Mouse (Mus musculus): Measurements from ENCODE around the gene Fbxw2.
"Not testable (repeated sequence)": the region's sequence is repeated elsewhere in the genome, so short reads cannot be mapped to it uniquely, and the experiment has no call there.

The Fbxw2 gene

DNA sequence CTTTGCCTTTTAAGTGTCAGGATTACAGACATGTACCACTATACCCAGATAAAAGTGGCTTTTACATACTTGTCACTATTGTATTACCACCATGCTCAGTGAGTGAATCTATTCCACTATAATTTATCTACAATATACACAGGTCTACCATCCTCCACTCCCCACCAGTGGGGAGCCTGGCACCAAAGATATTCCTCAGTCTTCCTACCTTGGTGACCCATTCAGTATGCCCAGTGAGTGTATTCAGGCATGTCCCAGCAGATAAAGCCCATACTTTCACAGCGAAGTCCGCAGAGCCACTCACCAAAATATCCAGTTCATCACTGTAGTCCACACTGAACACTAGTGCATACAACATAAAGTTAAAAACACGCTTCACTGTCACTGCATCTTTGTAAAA is 15.3 kb downstream of the Fbxw2 start:
- no peak for DNase-seq

DNA sequence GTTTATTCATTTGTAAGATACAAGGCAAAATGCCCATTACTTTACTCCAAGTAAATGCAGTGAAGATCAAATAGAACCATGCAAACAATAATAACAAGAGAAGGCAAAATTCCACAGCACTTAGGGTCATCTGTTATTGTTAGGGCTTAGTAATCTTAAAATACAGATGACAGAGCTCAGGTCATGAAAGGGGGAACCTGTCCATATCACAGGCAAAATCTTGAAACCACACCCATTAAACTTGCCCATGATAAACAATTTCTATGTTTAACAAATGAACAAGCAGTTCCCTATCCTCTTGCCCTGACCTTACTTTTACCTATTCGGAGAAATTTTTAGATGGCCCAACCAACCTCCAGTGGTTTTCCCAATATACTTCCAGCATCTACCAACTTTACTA is 16.5 kb downstream of the Fbxw2 start:
- no peak for DNase-seq

DNA sequence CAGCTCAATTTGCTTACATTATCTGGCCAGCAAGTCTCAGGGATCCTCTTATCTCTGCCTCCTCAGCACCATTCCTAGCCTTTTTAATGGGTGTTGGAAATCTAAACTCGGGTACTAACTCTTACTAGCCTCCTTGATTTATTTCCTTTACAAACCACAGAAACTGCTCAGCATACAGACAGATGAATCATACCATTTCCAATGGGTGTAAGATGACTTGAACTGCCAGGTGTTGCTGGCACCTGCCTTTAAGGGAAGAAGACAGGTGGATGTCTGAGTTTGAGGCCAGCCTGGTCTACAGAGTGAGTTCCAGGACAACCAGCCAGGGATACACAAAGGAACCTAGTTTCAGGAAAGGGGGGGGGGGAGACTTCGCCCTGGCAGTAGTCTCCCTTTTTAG is 18.1 kb downstream of the Fbxw2 start:
- no peak for DNase-seq

DNA sequence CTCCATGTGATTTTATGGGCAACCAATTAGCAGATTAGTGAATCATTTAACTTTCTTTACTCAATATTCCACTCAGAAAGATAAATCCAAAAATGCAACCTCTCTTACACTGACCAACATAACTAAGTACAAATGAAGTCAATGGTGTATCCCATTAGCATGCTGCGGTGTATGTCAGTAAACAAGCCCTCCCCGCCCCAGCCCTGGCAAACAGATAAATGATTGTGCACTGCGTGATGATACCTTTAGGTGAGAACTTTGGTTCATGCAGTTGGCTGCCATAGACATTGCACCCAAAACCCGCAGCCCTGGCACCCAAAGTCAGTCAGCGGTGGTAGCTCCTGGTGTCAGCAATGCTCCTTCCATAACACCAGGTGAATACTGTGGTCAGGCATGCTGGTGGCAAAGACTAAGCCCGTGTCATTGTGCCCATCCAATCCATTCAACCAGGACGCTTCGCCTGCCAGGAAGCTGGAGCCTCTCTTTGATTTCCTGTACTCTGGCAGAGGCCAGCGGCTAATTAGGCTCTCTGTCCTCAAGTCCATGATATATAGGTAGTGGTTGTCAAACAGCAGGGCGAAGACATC is 20.7 kb downstream of the Fbxw2 start:
- DNase-seq, result no peak

DNA sequence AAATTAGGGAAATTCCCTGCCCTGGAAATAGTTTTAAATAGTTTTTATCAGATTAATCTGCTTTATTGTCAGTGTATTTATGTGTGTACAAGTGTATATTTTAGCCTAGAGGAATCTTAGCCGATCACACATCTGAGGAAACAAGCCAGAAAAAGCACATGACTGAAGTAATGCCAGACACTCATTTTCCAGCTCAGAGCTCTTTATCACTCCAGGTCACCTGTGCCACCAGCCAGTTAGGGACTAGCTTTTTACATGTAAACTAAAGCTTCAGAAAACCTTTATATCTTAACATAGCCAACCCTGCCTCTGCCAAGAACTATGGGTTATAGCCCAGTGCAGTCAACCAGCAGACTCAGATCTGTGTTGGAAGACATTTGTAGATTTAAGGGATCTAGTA is 21.3 kb downstream of the Fbxw2 start:
- no peak for DNase-seq

DNA sequence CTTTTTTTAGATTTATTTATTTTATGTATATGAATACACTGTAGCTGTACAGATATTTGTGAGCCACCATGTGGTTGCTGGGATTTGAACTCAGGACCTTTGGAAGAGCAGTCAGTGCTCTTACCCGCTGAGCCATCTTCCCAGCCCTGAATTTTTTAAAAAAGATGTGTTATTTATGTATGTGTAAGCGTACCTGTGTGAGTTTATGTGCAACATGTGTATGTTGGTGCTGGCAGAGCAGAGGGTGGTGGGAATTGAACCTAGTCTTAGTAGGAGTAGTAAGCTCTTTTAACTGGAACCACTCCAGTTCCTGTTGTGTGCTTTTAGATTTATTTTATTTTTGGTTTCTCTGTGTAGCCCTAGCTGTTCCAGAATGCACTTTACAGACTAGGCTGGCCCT is 21.9 kb downstream of the Fbxw2 start:
- DNase-seq, result no peak

DNA sequence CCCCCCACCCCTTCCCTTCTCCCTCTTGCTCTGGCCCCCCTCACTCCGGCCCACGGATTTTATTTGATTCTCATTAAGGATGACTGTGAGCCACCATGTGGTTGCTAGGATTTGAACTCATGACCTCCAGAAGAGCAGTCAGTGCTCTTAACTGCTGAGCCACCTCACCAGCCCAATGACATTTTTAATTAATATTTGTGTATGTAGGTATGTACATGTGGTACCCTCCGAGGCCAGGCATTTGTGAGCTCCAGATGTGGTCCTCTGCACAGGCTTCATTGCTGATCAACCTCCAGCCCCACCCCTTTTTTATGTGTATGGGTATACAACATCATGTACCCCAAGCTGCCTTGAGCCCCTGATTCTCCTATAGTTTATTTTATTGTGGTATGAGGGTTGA is 22.4 kb downstream of the Fbxw2 start:
- DNase-seq, result peak; percentile 32

DNA sequence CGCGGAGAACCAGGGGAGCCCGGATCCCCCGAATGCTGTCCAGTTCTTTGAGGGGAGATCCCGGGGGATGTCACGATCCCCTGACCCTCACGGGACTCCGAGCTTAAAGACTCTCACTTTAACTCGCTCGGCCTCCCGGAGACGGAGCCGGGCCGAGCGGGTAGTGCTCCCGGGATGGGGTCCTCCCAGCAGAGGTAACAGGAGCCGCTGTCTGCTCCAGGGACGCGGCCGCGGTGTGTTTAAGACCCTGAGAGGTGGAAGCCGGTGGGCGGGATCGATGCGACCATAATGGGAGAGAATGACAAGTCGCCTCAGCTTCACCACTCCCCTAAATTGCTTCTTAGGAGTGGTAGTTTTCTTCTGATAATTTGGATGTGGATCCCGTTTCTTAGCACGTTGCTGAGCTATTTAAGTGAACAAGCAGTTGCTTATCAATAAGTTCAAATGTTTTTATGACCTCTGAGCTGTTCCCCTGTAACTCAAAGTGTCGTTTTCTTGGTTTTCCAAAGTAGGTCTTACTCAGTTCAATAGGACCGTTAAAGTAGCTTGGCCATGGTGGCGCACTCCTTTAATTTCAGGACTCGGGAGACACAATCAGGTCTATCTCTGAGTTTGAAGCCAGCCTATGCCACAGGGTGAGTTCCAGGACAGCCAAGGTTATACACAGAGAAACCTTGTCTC is 23.4 kb downstream of the Fbxw2 start:
- DNase-seq, result not testable (repeated sequence)

DNA sequence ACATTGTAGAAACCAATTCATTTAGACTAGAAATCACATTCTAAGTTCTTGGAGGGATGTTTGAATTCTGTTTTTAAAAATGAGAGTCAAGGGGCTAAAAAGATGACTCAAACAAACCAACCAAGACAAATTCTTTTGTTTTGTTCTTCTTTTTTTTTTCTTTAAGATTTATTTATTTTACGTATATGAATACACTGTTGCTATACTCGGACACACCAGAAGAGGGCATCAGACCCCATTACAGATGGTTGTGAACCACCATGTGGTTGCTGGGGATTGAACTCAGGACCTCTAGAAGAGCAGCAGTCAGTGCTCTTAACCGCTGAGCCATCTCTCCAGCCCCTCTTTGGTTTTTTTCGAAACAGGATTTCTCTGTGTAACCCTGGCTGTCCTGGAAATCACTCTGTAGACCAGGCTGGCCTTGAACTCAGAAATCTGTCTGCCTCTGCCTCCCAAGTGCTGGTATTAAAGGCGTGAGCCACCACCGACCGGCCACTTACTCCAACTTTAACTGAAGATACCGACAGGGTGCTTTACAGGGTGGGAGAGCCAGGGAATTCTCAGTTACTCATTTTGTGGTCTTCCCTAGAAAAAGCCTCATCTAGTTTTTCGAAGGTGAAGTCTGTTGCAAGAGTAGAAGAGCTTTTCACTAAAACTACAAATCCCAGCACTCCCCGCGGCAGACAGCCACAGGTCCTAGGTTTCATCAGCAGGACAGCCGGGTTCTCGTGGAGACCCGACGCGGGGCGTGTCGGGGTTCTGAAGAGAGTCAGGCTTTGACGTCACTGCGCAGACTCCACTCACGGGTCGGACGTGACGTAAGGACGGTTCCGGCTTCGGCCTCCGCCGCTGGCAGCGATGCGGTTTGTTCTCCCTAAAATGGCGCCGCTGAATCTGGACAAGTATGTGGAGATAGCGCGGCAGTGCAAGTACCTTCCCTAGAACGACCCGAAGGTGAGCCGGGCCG is 24.3 kb downstream of the Fbxw2 start:
- peak; percentile 98 for DNase-seq

DNA sequence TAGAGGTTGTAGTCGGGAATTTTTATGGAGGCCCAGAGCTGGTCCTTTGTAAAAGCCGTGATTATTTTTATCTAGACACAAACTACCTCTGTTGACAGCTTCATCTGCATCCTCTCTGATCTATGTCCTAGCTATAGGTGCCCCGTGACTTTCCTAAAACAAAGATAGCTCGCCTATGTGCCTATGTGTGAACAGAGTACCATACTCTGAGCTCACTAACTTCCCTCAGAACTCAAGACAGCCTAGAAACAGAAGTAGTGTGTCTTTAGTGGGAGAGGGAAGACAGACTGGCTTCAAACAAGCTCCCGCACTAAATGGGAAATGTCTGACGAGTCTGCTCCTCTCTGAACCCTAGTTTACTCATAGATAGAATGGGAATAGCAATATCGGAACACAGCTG is 25.7 kb downstream of the Fbxw2 start:
- DNase-seq, result no peak

DNA sequence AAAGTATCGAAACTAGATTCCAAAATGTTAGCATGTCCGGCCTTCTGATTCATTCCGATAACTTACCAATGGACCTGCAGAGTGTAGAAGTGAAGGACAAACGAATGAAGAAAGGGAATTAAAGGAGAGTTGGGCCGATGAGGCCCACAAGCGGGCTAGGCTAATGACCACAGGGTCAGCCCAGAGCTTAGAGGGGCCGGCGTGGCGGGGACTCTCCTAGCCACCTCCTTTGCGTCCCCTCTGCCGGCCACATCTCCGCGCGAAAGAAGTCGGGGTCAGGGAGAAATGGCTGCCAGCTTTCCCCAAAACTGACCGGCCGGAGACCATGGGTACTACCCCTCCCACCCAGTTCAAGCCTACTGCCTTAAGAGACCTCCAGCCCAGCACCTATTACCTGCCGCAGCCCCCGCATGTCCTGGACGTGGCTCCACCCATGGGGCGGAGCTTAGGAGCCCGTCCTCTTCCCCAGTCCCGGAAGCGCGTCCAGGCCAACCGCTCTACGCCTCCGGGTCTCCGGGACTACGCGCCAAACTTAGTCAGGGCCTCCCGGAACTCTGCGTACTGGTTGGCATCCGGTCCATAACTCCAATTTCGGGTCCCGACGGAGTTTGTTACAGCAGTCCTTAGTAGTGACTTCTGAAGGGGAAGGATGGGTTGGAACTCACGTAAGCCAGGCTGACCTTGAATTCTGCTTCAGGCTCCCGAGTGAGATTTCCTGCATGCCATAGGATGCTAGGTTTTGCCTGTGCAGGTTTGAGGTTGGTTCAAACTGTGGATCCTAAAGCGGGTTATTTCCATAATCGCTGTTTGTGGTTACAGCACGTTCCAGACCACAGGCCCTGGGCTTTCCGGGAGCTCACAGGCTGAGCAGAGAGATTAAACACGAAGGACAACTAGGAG is 26.5 kb downstream of the Fbxw2 start, which contains the start of gene Rabepk:
TSS of gene Rabepk (minus strand) at position 556 of the 900 bp plus-strand sequence.
- DNase-seq, result peak; percentile 87

DNA sequence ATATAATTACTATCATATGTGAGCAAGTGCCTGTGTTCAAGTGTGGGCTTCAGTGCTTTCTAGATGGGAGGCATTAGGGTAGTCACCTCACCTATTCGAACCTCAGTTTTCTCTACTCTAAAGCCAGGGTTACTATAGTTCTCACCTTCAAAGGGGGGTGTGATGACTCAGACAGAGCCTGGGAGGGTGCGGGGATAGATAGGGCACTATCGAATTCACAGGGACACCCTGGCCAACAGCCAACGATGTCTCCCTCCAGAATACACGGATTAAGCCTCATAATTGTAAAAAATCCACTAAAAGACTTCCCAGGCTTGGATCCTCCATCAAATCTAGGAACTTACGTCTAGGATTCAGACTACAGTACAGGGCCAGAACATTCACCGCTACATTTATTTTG is 30.7 kb downstream of the Fbxw2 start:
- DNase-seq, result no peak

DNA sequence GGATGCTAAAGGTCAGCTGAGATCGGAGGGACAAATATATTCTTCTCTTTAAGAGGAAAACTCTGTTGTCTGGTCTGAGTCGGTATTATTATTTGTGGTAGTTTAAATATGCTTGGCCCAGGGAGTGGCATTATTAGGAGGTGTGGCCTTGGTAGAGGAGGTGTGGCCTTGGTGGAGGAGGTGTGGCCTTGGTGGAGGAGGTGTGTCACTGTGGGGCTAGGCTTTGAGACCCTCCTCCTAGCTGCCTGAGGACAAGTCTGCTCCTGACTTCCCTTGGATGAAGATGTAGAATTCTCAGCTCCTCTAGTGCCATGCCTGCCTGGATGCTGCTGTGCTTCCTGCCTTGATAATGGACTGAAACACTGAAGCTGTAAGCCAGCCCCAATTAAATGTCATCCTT is 31.6 kb downstream of the Fbxw2 start:
- no peak for DNase-seq

DNA sequence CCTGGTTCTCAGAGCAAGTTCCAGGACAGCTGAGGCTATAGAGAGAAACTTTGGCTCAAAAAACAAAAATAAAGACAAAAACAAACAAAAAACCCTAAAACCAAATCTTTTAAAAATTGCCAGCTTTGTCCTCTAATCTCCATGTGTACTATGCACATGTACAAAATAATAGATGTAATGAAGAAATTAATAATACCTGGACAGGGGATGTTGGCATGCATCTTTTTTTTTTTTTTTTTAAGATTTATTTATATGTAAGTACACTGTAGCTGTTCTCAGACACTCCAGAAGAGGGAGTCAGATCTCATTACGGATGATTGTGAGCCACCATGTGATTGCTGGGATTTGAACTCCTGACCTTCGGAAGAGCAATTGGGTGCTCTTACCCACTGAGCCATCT is 33.6 kb downstream of the Fbxw2 start:
- DNase-seq, result not testable (repeated sequence)

DNA sequence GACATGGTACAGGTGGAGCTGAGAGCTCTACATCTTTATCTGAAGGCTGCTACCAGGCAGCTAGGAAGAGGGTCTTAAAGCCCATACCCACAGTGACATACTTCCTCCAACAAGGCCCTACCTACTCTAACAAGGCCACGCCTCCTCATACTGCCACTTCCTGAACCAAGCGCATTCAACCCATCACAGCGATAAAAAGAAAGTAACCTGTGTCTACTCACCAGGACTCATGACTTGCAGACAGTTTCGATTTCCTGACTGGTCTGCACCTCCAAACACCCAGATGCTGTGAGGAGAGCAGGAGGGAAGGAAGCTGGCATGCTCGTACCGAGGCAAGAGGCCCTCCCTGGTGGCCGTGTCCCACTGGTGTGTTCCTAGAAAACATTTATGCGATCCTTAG is 35.8 kb downstream of the Fbxw2 start:
- DNase-seq, result no peak

DNA sequence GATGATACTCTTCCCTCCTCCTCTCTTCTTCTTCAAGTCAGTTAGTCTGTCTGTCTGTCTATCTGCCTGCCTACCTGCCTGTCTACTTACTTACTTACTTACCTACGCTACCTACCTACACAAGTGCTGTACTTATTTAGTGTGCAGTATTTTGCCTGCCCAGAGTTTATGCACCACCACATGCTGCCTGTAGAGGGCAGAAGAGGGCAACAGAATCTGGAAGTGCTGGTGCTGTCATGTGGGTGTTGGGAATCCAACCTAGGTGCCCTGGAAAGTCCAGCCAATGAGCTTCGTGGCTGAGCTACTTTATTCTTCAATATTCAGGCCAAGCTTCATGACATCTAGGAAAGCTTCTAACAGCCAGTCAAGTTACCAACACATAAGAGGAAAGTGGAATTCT is 42.0 kb downstream of the Fbxw2 start:
- DNase-seq, result no peak

DNA sequence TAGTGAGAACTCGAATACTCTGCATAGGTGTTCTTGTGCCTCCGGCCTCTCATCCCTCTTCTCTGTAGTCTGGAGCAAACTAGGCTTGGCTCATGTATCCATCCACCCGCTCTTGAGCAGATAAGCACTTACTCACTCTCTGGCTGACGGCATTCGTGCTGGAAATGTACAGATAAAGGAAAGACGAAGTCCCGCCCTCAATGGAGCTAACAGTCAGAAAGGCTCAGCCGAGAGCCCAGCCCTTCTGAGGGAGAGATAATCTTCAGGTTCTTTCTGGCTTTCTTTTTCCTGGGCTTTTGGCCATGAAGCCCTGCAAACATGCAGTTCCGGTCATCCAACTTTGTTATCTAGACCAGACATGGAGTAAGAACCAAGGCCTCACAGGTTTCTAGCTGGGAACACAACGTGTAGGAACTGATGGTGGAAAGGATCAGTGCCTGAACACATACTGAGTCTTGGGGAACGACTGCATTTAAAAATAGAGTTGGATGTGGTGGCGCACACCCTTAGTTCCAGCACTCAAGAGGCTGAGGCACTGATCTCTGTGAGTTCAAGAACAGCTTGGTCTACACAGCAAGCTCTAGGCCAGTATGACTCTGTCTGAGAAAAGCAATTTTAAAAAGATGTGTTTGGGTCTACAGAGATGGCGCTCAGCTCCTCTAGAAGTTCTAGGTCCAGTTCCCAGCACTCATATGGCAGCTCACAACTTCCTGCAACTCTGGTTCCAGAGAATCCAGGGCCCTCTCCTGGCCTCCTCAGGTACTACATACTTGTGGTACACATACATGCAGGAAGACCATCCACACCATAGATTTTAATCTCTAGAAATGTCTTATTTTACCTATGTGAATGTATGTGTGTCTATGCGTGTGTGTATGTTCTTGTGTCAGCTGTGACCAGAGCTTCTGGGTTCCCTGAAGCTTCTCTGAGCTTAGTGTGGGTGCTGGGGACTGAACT is 42.8 kb downstream of the Fbxw2 start:
- DNase-seq, result no peak

DNA sequence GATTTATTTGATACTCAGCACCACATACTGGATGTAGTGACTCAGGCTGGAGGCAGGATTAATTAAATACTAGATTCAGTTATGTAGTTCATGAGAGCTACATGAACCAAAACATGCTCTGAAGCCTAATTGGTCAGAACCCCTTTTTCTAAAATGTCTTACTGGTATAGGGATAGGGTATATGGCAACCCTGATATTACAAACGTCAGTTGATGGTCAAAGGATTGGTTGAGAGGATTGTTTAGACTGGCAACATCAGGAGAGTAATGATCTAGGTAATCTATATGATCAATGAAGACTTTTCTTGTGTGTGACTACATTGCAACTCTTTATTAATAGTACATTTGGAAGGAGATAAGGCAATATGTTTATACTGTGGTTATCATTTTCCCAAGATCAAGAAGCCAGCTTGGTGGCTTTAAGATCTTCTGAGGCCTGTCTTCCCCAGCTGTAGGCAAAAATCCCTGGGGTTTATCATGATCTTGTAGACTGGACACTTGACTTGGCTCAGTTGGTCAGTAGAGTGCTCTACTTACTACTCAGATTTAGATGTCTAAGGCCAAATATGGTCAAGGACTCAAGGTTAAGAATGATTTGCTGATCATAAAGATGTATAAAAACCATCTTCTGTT is 48.8 kb downstream of the Fbxw2 start:
- no peak for DNase-seq

DNA sequence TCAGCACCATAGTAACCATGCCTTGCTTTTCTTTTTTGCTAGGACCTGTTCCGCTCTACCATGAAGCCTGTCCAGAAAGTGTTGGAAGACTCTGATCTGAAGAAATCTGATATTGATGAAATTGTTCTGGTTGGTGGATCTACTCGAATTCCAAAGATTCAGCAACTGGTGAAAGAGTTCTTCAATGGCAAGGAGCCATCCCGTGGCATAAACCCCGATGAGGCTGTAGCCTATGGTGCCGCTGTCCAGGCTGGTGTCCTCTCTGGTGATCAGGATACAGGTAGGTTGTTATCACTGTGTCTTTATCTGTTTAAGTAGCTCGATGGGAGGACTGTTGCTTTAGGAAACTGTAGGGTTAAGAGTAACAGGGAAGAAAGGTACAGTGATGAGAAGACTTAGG is 51.6 kb downstream of the Fbxw2 start:
- no peak for DNase-seq

DNA sequence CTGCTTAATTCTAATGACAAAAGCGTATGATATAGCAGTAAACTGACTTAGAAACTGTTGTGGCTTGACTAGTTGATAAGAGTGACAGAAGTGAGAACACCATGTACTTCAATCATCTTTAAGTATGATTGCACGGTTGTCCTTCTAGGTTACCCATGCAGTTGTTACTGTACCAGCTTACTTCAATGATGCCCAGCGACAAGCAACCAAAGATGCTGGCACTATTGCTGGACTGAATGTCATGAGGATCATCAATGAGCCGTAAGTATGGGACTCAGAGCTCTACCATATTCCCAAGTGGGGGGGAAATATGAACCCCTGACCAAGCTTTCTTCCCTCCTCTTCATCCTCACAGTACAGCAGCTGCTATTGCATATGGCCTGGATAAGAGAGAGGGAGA is 52.4 kb downstream of the Fbxw2 start:
- DNase-seq, result no peak
